Mouse (Mus musculus): ENCODE measurements around the gene Rufy2.

DNA sequence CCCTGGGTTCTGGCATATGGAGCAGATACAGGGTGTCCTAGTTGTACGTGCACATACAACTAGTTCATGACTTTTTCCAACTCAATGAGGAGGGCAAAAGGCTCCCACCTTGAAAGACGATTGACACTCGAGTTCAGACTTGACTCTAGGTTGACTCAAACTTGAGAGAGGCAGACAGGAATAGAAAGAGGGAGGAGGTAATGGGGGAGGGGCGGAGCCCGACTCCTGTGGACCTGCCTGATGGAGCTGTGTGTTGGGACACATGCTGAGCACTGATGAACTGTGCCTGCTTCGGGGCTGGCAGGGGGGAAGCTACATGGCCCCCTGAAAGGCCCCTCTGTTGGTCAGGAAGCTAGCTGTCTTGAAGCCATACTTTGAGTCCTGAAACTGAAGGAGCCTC is 73.0 kb downstream of the Rufy2 start:
- no peak for TF ChIP-seq CTCF (IDR thresholded peaks at IDR 0.05; ENCODE audit: low read depth, low read length)
- TF ChIP-seq POLR2AphosphoS5 (IDR thresholded peaks at IDR 0.05; ENCODE audit: insufficient replicate concordance, low read depth, low read length) = no peak
- no peak for TF ChIP-seq GATA2 (IDR thresholded peaks at IDR 0.05; ENCODE audit: borderline replicate concordance, low read depth, low read length)
